Mouse (Mus musculus) gonadal fat pad, adult 2 months (tissue): ENCODE results near the gene Dnaaf3. TPM values are rescaled to one million over a fixed set of nuclear protein-coding genes. Genes with fewer than 3 reads are reported as not detected.

ENCODE experiments used
- DNase-seq: peaks from one replicate; pipeline ENCODE4 v3.0.0-alpha.2; 2012; ENCODE audit warnings: low read depth
- polyA plus RNA-seq: library from polyadenylated mRNA; depleted of rRNA; stranded (reverse); fragments of >200 nt; gene quantifications from 2 replicates; pipeline ENCODE4 v1.2.3, GENCODE M21; 2012

Dnaaf3 gene
- polyA plus RNA-seq, 1 experiment, result 4.7 TPM

DNA sequence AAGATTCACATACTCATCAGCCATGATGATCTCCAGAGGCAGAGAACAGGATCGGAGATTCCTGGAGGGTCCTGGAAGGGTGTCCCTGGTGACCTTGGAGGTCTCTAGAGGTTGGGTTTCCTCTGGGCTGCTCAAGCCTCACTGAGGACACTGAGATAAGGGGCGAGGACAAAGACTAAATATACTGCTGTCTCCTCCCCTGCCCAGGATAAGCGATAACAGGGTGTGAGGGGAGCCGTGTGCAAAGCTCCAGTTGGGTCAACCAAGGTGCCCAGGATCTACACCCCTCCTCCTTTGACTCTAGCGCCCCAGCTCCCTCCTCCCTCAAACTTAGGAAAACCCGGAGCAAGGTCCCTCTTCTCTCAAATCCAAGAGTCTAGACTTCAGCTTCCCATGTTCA, 10.0 kb downstream of the Dnaaf3 start:
- DNase-seq, result no peak

DNA sequence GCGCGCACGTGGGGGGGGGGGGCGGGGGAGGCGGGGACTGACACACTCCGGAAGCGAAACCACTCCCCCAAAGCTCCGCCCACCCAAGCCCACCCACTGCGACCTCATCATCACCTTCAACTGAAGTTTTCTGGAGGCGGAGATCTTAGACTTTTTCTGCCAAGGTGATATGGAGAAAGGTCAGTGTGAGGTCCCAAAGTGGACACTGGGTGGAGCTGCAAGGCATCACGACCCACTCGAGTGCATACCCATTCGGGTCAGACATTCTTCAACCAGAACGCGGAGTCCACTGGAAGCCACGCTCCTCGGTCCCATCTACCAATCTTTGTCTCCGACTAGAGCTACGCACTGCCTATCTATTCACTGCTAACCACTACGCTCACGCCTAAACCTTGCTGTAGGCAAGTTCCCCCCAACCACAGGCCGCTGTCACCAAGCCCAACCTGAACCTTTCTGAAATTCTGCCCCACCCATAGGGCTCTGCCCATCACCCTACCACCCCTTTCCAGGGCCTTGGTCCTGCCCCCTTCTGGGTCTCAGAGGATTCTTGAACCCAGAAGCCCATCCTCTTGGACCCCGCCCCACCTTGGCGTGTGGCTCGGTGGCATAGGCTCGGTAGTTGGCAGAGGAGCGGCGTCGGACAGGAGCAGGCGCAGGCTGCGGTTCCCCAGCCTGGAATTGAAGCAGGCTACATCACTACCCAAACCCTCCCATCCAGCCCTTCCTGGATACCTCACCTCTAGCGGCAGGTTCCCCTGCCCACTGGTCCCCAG, 10.8 kb downstream of the Dnaaf3 start:
- no peak for DNase-seq

DNA sequence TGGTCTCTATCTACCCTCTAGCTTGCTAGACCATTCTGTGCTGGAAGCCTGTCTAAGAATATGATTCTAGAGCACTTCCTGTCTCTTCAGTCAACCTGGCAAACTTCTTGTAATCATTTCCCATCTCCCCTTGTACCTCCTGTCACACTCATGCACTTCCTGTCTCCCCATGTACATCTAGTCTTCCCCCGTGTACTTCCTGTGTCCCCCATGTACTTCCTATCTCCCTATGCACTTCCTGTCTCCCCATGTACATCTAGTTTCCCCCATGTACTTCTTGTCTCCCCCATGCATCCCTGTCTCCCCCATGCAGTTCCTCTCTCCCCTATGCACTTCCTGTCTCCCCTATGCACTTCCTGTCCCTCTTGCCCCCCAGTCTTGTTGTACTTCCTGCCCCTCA, 13.8 kb downstream of the Dnaaf3 start:
- no peak for DNase-seq

DNA sequence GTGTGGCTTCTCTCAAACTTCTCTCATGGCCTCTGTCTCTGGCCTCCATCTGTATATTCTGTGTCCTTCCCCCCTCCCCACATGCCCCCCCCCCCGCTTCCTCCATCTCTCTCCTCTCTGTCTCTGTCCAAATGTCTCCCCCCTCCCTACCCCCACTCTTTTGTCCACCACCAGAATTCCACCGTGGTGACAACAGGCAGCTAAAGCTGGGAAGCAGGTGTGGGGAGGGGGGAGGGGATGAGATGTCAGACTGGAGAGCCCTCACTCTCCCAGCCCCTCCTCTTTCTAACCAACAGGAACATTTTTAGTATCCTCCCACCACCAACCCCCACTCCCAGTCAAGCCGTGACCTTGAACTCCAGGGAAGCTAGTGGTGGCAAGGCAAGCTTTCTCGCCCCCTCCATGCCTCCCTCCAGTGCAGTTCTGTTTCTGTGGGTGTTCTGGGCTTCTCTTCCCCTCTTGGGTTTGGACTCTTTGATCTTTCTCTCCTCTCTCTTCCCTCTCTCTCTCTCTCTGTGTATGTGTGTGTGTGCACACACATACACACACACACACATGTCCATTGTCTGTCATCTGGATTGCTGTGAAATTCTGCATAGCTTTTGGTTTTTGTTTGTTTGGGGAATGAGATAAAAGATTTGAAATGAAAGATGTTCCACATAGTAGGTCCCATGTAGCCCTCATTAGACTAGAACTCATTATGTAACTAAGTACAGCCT, 15.8 kb downstream of the Dnaaf3 start, which contains the start of gene Tnnt1:
Tnnt1 (minus strand) TSS at position 51 of the 719 bp plus-strand sequence.
- no peak for DNase-seq

DNA sequence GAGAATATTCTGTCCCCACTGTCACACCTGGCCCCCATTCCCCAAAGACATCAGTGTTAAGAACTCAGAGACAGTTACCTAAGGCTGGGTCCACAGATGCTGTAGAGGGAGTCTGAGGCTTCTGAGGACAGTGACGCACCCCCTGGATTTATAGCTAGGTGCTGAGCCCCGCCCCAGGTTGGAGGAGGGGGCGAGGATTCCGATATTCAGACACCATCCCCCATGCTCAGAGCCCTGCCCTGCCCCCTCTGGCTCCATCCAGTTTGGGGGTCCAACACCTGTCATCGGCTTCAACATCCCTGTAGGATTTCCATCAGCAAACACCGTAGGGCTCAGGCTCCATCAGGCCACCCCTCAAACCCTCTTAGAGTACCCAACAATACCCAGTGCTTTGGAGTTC, 16.4 kb downstream of the Dnaaf3 start:
- no peak for DNase-seq

DNA sequence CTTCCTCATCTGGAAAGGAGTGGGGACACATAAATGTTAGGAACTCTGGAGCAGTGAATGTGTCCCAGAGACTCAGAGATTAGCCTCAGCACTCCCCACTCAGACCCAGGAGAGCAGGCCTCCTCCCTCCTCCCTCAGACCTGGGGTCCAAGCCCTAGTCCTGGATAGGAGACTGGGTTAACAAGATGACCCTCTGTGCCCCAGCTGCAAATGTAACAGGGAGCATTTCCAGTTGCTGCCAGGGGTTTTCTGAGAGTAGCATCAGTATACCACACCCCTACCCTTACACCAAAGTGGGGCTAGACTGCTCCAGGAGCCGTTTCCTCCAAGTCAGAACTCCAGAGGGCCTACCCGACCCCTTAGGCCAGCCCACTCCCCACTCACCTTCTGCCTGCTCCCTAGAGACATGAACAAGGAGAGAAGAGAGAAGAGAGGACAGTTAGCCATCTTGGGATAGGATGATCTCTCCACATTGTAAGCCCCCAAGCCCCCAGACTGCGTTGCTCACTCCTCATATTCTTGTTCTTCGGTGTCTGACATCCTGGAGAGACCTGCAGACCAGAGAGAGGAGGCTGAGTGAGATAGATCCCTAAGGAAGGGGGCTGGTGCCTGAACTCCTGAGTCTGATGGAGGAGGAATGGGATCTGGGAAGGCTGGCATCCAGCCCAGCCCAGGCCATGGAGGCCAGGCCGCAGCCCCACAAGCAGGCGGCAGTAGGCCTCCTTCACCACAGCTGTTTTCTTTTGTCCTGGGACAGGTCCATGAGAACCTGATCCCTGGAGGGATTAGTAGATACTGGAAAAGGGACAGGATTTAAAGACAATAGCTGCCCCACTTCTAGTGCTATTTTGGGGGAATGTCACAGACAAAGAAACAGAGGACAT, 18.2 kb downstream of the Dnaaf3 start:
- no peak for DNase-seq

DNA sequence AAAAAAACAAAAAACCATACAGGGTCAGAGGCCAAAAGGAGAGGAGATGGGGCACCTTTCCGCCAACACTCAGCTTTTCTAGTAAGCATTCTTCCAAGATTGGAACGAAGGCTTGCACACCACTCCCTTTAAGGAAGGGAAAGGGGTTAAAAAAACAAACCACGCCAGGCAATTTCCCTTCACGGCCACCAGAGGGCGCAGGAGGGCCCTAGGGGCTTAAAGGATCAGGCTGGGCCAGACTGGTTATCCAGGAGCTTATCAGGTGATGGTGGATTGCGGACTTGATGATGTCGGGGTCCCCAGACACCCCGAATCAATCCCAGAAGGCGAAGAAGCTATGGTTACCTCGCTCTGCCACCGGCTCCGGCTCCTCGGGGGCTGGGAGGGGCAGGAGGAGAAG, 19.0 kb downstream of the Dnaaf3 start:
- no peak for DNase-seq

DNA sequence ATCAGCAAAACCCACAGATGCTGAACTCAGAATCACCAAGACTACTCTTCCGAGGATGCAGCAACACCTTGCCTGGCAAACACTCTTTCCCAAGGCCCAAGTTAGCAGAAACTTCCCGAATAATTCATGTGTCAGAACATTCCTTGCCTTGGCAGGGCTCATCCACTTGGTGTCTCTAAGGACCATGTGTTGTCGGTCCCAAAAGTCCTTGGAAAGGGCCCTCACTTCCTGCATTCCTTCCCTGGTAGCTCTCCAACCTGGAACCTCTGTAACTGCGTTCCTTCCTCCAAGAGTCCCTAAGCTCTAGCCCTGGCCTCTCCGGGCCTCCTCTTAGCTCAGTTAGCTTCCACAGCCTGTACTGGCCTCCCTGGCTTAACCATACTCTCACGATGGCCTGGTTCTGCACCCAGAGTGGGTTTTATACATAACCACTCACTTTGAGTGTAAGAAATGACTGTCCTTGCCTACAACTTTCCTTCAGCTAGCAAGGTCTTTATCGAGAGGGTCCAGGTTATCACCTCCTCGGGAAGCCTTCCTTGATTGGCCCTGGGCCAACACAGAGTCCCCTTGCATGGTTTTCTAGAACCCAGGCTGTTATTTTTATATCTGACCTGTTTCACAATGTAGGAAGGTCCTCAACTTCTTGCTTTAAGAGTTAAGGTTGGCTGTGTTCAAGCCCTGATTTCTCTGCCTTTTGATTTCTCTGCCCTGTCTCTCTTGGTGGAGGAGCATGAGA, 20.6 kb downstream of the Dnaaf3 start:
- DNase-seq, result no peak

DNA sequence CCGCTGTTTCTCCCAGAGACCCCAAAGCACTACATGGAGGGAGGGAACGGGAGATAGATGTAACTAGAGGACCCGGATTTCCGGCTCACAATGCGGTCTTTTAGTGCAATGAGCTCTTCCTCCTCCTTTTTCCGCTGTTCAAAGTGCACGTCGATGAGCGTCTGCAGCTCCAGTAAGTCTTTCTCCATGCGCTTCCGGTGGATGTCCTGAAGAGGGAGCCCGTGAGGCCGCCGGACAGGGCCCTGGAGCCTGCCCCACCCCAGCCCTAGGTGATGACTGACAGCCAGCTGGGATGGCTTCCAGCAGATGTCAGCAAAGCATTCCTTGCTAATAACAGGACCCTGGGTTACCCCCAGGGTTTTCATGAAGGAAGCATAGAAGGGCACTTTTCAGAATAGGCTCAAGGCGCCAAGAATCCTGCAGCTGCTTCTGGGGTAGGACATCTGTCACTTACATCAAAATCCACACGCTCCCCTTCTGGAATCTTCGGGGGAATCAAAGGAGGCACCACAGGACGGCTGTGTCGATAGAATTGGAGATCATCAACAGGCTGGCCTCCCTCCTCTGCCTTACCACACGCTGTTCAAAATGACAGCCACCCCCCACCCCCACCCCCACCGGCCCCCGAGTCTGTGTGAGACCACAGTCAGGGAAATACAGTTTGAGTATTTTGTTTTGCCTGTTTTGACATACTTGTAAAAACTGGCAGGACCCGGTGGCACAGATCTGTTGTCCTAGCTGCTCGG, 22.2 kb downstream of the Dnaaf3 start:
- DNase-seq, result no peak

DNA sequence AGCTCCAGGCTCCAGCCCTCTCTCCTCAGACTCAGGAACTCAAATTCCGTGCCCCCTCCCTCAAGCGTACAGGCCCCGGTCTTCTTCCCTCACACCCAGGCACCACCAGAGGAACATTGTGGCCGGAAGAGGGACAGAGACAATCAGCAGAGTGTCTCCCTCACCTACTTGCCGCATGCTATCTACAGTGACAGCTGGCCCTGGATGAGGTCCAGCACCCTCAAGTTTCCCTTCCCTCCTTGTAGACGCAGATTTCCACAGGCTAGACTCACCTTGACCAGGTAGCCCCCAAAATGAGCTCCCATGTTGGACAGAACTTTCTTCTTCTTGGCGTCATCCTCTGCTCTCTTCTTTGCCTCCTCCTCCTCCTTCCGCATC, 23.5 kb downstream of the Dnaaf3 start:
- no peak for DNase-seq

DNA sequence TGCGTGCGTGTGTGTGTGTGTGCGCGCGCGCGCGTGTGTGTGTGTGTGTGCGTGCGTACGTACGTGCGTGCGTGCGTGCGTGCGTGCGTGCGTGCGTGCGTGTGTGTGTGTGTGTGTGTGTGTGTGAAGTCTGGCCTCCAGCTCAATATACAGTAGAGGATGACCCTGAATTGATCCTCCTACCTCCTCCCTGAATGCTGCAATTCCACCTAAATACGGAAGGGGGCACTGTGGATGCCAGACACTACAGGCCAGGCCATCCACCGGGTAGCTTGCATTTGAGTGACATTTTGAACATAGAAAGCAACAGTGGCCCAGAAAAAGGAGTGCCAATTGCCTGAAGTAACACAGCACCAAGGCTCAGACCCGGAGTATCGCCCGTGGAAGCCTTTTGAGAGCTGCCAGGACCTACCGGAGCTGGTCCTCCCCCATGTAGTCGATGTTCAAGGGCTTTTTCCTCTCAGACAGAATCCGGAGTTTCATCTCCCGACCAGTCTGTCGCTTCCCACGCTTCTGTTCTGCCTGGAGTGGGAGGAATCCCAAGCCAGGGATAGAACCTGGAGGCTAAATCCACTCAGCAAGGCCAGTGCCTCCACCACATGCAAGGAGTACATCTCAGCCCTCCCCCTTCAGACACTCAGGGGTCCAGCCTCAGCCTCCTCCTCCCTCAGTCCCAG, 24.1 kb downstream of the Dnaaf3 start:
- no peak for DNase-seq

DNA sequence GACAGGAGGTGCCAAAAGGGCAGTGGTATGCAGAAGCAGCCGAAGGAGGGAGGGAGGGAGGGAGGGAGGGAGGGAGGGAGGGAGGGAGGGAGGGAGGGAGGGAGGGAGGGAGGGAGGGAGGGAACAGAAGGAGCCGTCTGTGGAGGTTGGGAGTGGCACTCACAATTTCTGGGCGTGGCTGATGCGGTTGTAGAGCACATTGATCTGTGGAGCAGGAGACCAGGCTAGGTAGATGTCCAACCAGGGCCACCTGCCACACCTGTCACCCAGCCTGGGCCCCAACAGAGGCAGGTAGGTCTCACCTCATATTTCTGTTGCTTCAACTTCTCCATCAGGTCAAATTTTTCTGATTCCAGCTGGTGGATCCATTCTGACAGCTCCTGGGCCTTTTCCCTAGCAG, 25.0 kb downstream of the Dnaaf3 start:
- DNase-seq, result no peak

DNA sequence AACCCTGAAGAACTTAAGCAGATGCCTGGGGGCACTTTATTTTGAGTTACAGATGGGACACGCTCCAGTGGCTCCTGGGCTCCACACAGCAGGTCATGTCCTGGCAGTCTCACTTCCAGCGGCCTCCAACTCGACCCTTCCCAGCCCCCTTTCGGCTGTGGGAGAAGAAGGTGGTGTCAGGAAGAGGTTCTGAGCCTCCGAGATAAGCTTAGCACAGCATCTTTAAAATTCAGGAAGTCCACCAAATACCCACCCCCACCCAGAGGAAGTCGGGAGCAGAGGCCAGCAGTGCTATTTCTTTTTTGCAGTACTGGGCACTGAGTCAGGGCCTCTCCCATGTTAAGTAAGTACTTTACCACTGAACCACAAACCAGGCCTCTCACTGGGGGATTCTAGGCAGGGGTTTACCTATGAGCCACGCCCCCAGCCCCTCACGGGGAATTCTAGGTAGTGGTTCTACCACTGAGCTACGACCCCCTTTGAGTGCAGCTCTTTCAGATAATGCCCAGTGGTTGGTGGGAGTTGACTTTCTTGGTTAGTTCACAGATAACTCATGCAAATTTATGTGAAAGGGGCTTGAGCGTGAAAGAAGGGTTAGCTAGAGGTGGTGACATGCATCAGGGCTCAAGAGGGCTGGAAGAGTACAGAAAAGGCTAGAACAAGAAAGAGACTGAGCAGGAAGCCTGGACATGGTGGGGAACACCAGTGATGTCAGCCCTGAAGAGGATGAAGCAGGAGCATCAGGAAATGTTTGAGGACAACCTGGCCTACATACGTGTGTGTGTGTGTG, 27.4 kb downstream of the Dnaaf3 start:
- DNase-seq, result no peak

DNA sequence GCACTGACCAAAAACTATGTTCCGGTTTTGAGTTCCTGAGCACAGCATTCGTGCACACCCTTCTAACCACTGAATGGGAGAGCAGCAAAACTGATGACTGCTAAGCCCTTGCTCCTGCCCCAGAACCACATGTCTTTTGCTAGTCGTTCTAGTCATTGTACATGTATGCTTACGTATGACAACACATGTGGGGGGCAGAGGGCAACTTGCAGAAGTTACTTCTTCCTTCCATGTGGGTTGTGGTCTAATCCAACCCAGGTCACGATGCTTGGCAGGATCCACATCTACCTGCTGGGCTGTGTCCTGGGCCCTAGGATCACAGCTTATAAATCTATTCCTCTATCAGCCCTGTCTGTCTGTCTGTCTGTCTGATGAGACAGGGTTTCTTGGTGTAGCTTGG, 28.4 kb downstream of the Dnaaf3 start:
- no peak for DNase-seq

DNA sequence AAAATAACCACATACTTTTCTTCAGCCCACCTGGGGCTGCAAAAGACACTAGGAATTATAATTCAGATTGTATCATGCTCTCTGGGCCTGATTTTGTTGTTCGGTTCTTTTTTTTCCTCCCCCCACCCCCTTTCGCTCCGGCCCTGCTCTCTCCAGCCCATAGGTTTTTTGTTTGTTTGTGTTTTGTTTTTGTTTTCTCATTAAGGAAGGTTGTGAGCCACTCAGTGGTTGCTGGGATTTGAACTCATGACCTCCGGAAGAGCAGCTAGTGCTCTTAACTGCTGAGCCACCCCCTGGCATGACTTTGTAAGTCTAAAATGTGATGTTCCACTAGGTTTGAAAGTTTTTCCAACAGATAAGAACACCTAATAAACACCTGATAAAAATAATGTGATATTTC, 29.2 kb downstream of the Dnaaf3 start:
- DNase-seq, result no peak

DNA sequence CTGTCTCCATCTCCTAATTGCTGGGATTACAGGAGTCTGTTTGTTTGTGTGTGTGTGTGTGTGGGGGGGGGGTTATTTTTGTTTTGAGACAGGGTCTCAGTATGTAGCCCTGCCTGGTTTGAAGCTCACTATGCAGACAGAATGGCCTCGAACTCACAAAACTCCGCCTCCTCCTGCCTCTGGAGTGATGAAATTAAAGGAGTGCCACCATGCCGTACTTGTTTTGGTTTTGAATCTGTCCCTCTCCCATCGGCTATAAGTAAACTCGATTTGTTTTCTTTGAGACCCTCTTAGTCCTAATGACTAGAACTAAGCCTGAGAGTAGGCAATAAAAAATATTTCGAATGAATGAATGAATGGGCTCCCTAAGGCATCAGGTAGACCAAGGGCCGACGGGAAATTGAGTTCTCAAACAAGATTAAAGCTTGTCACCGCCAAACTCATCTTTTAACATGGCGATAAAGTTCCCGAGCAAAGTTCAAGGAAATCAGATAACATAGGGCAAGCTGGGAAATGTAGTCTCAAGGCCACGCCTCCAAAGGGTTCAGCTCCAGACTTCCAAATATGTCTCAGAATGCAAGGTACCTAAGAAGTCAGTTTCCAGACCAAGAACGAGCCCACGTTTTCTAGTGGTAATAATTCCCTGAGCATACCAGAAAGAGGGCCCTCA, 29.7 kb downstream of the Dnaaf3 start:
- DNase-seq, result no peak

DNA sequence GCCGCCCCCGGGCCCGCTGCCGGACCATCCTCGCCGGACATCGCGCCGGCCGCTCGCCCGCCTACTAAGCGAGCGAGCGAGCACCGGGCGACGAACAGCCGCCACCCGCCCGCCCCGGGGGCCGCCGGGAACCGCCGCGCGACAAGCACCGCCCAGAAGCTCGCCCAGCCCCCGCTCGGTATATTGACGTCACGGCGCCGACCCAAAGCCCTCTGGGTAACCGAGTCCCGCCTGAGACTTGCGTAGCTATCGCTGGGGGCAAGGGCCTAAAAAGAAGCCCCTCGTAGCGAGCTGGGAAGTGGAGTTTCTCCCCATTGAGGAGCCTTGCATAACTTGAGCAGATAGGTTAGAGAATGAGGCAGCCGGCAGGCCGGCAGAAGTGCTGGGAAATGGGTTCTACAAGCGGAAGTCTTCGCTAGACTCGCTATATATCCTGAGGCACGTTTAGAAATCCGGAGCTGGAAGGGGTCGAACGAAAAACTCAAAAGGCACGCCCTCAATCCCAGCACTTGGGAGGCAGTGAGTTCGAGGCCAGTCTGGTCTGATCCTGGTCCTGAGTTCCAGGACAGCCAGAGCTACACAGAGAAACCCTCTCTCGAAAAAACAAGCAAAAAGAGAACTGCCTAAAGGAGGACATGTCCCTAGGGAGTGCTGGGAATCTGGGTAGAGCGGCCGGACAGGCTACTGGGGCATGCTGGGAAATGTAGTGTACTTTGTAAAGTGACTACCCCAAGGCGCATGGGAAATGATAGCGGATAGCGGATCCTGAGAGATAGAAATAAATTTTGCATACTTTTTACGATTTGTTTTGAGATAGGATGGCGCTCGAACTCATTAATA, 30.5 kb downstream of the Dnaaf3 start, which contains the start of gene Ppp1r12c:
Ppp1r12c (minus strand) TSS at position 123 of the 840 bp plus-strand sequence.
- DNase-seq, result no peak

DNA sequence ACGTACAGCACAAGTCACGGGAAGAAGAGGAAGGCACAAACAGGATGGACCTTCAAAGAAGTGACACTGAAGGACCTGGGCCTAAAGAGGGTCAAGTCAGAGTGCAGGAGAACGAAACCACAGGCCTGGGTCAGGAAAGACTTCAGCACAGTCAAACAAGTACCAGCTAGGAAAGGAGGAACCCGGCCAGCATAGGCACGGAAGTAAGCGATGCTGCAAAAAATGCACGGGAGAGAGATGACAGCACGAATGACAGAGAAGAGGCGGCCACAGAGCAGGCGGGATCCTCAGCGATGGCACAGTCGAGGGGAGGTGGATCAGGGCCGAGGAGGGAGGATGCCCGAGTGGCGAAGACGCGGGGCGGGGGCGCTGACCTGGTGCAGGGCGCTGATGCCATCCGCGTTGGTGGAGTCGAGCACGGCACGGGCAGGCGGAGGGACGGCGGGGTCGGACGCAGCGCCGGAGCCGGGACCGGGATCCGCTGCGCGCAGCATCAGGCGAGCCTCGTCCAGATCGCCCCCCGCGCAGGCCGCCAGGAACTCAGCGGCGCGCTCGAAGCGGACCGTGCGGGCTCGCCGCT, 31.3 kb downstream of the Dnaaf3 start:
- no peak for DNase-seq
